Mouse (Mus musculus) lung, adult 2 months (tissue): ENCODE data around the gene AL607142.1.

Experiments used
- CTCF ChIP-seq: fragments of 200-500 bp; IDR thresholded peaks from 2 replicates; pipeline ENCODE4 v1.5.1; 2011; ENCODE audit warnings: mild to moderate bottlenecking, low read length, control low read depth; ENCODE audit not compliant: insufficient read depth
- POLR2A ChIP-seq: fragments of 200-500 bp; IDR thresholded peaks from 2 replicates; pipeline ENCODE4 v1.6.1; 2011; ENCODE audit warnings: low read depth, mild to moderate bottlenecking, control low read depth, low read length, borderline replicate concordance; ENCODE audit errors: extremely low read depth

- TF ChIP-seq POLR2A (no peak), CTCF (no peak)
Measured at GRCm38 (mm10) chr4:120089536-120089935, 24.7 kb downstream of the AL607142.1 start.
